In the genomic region with DNA sequence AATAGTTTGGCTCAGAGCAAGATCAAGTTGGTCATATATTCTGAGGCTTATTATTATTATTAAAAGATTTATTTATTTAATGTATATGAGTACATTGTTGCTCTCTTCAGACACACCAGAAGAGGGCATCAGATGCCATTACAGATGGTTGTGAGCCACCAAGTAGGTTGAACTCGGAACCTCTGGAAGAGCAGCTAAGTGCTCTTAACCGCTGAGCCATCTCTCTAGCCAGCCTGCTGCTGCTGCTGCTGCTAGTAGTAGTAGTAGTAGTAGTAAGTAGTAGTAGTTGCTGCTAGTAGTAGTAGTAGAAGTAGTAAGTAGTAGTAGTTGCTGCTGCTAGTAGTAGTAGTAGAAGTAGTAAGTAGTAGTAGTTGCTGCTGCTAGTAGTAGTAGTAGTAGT, we compare ENCODE assay signal across 8 mouse cellular contexts. TPM values are rescaled to one million over a fixed set of nuclear protein-coding genes. Genes with fewer than 3 reads are reported as not detected.
DNase-seq lines count a peak whose midpoint lies in the region; ATAC-seq and TF ChIP-seq lines count a peak whose summit lies in the region.
"Not testable (repeated sequence)": the region's sequence is repeated elsewhere in the genome, so short reads cannot be mapped to it uniquely, and the experiment has no call there.

No protein-coding gene starts in this region.

- peaks cover 0 to 16% of the 10 kb centered on the region in 2 experiments; a peak in 3 of 4 replicates for H3K4me1 ChIP-seq in MEL (ENCODE audit: control insufficient read depth in 1 of 2, insufficient read depth in 2 of 2, low read length in 2 of 2)
- H3K4me1 ChIP-seq in embryonic fibroblast, embryonic 13.5 days (ENCODE audit: control insufficient read depth, insufficient read depth, low read length); stomach, postnatal 0 days (replicated peaks; ENCODE audit: control insufficient read depth, insufficient read depth): not testable (repeated sequence)
- H3K4me1 ChIP-seq in heart, embryonic 10.5 days = peaks cover 26% of the 10 kb centered on the region
- H3K4me1 ChIP-seq in hindbrain, embryonic 15.5 days (replicated peaks) = peaks cover 28% of the 10 kb centered on the region
- peaks cover 37% of the 10 kb centered on the region for H3K4me1 ChIP-seq in liver, embryonic 16.5 days (ENCODE audit: control insufficient read depth, low read depth, low read length)
- peaks cover 21% of the 10 kb centered on the region for H3K4me1 ChIP-seq in midbrain, embryonic 15.5 days

- not testable (repeated sequence) for TF ChIP-seq CTCF in MEL (IDR thresholded peaks at IDR 0.05 in 2 of 3, conservative IDR thresholded peaks at IDR 0.05 in 1 of 3; ENCODE audit: control insufficient read depth in 1 of 3, insufficient read depth in 1 of 3, low read depth in 2 of 3, low read length in 3 of 3, poor library complexity in 1 of 3, severe bottlenecking in 1 of 3); embryonic fibroblast, embryonic 13.5 days (IDR thresholded peaks at IDR 0.05; ENCODE audit: borderline replicate concordance, insufficient read depth, low read length)
- peak; percentile 2; the same call in 1 of the 2 replicates for TF ChIP-seq CTCF in left cerebral cortex, adult 2 months (IDR thresholded peaks at IDR 0.05)
- TF ChIP-seq CTCF in stomach, postnatal 0 days (IDR thresholded peaks at IDR 0.05; ENCODE audit: low read depth) = peak; percentile 19

- peak overlapping the region; percentile 71 for H3K4me2 ChIP-seq in hindbrain, embryonic 15.5 days
- peak overlapping the region; percentile 85 for H3K4me2 ChIP-seq in liver, embryonic 16.5 days (ENCODE audit: low read depth, low read length)
- peak overlapping the region; percentile 90 for H3K4me2 ChIP-seq in midbrain, embryonic 15.5 days
- peak overlapping the region; percentile 79 for H3K4me2 ChIP-seq in stomach, postnatal 0 days (replicated peaks; ENCODE audit: low read depth)

- DNase-seq in MEL (ENCODE audit: low read depth, low spot score) = peak; percentile 70
- DNase-seq in heart, embryonic 10.5 days (ENCODE audit: low spot score); left cerebral cortex, adult 2 months (ENCODE audit: extremely low spot score in 1 of 2, low spot score in 2 of 2); stomach, postnatal 0 days (ENCODE audit: low spot score): not testable (repeated sequence)

- H3K4me3 ChIP-seq in MEL (ENCODE audit: control insufficient read depth in 1 of 2, insufficient read depth in 1 of 2, low read depth in 2 of 2, low read length in 2 of 2) = peak overlapping the region; percentile 9 to 28; a peak in 2 of 4 replicates
- H3K4me3 ChIP-seq in embryonic fibroblast, embryonic 13.5 days (ENCODE audit: insufficient read depth, low read length) = peak overlapping the region; percentile 89; the same call in 1 of the 2 replicates
- H3K4me3 ChIP-seq in heart, embryonic 10.5 days = peak overlapping the region; percentile 65
- peak overlapping the region; percentile 44 for H3K4me3 ChIP-seq in hindbrain, embryonic 15.5 days
- H3K4me3 ChIP-seq in left cerebral cortex, adult 2 months = not testable (repeated sequence)
- H3K4me3 ChIP-seq in liver, embryonic 16.5 days (ENCODE audit: low read depth, low read length) = peak overlapping the region; percentile 74
- peak overlapping the region; percentile 54 for H3K4me3 ChIP-seq in midbrain, embryonic 15.5 days
- H3K4me3 ChIP-seq in stomach, postnatal 0 days (ENCODE audit: low read depth, low read length) = peak overlapping the region; percentile 45

- H3K9ac ChIP-seq in MEL (ENCODE audit: control insufficient read depth, low read depth, low read length, poor library complexity, severe bottlenecking) = peak overlapping the region; percentile 40
- H3K9ac ChIP-seq in hindbrain, embryonic 15.5 days; midbrain, embryonic 15.5 days; stomach, postnatal 0 days (ENCODE audit: low read length): not testable (repeated sequence)
- peak overlapping the region; percentile 84 for H3K9ac ChIP-seq in liver, embryonic 16.5 days (ENCODE audit: low read depth, low read length)

- WGBS in heart, embryonic 10.5 days = 71% methylated on average over 2 of the region's 2 CpGs
- 80% methylated on average over 2 of the region's 2 CpGs for WGBS in hindbrain, embryonic 15.5 days
- 33% methylated on average over 2 of the region's 2 CpGs for WGBS in liver, embryonic 16.5 days (ENCODE audit: insufficient replicate concordance)
- WGBS in midbrain, embryonic 15.5 days = 83% methylated on average over 2 of the region's 2 CpGs
- 72% methylated on average over 2 of the region's 2 CpGs for WGBS in stomach, postnatal 0 days

- H3K9me3 ChIP-seq in MEL (replicated peaks; ENCODE audit: insufficient read depth, low read length); heart, embryonic 10.5 days; hindbrain, embryonic 15.5 days; liver, embryonic 16.5 days (replicated peaks; ENCODE audit: control insufficient read depth, low read length); midbrain, embryonic 15.5 days; stomach, postnatal 0 days (ENCODE audit: control insufficient read depth, low read length): not testable (repeated sequence)

- H3K27me3 ChIP-seq in MEL (ENCODE audit: control insufficient read depth in 1 of 2, insufficient read depth in 2 of 2, low read length in 2 of 2); heart, embryonic 10.5 days (ENCODE audit: insufficient read depth, poor library complexity, severe bottlenecking); hindbrain, embryonic 15.5 days; liver, embryonic 16.5 days (ENCODE audit: control insufficient read depth, insufficient read depth, low read depth, low read length); midbrain, embryonic 15.5 days (replicated peaks); stomach, postnatal 0 days (ENCODE audit: control insufficient read depth, insufficient read depth, low read length): not testable (repeated sequence)

- not testable (repeated sequence) for ATAC-seq in hindbrain, embryonic 15.5 days (ENCODE audit: low FRiP score, low read depth); liver, embryonic 16.5 days (ENCODE audit: low read depth); midbrain, embryonic 15.5 days (replicated peaks); stomach, postnatal 0 days (ENCODE audit: low FRiP score, low TSS enrichment)

- not testable (repeated sequence) for TF ChIP-seq POLR2A in MEL (IDR thresholded peaks at IDR 0.05; ENCODE audit: control insufficient read depth in 1 of 2, insufficient read depth in 1 of 2, low read depth in 1 of 2, low read length in 2 of 2, poor library complexity in 1 of 2); embryonic fibroblast, embryonic 13.5 days (IDR thresholded peaks at IDR 0.05; ENCODE audit: low read depth, low read length)

- H3K27ac ChIP-seq in MEL (ENCODE audit: control insufficient read depth, low read depth, low read length) = peak overlapping the region; percentile 58; the same call in 1 of the 2 replicates
- not testable (repeated sequence) for H3K27ac ChIP-seq in embryonic fibroblast, embryonic 13.5 days (ENCODE audit: insufficient read depth, low read length); left cerebral cortex, adult 2 months
- H3K27ac ChIP-seq in heart, embryonic 10.5 days = peak overlapping the region; percentile 94
- H3K27ac ChIP-seq in hindbrain, embryonic 15.5 days (replicated peaks) = peak overlapping the region; percentile 92
- H3K27ac ChIP-seq in liver, embryonic 16.5 days (ENCODE audit: low read length) = peak overlapping the region; percentile 100
- H3K27ac ChIP-seq in midbrain, embryonic 15.5 days = peak overlapping the region; percentile 86
- peak overlapping the region; percentile 93 for H3K27ac ChIP-seq in stomach, postnatal 0 days (replicated peaks)

- TF ChIP-seq EP300 in MEL (IDR thresholded peaks at IDR 0.05; ENCODE audit: low read depth in 1 of 2, low read length in 2 of 2); stomach, postnatal 0 days (optimal IDR thresholded peaks at IDR 0.05): not testable (repeated sequence)

- TF ChIP-seq RAD21 in MEL (IDR thresholded peaks at IDR 0.05; ENCODE audit: low read depth, low read length) = not testable (repeated sequence)

- peaks cover 0 to 17% of the 10 kb centered on the region in 2 experiments; a peak in 2 of 4 replicates for H3K36me3 ChIP-seq in MEL (ENCODE audit: control insufficient read depth in 1 of 2, insufficient read depth in 2 of 2, low read length in 2 of 2)
- not testable (repeated sequence) for H3K36me3 ChIP-seq in heart, embryonic 10.5 days; hindbrain, embryonic 15.5 days; liver, embryonic 16.5 days (ENCODE audit: control insufficient read depth, insufficient read depth); midbrain, embryonic 15.5 days (replicated peaks); stomach, postnatal 0 days (ENCODE audit: control insufficient read depth, insufficient read depth, low read length)

- intact Hi-C loops in left cerebral cortex, adult 2 months (cut with DNase I) = not testable (repeated sequence)

- H3K79me2 ChIP-seq in MEL (ENCODE audit: control insufficient read depth, insufficient read depth, low read length, poor library complexity) = peaks cover 24% of the 10 kb centered on the region

RNA-seq across cellular contexts. Expression of a gene that starts 3.2 kb away (rescaled TPM):
- total RNA-seq in MEL (2012; rRNA removed) = 124 and 130 TPM in 2 replicates
- polyA plus RNA-seq in MEL (2012; ENCODE audit: insufficient read depth in 1 of 2, insufficient read length in 2 of 2, low read depth in 1 of 2, low replicate concordance in 2 of 2, missing spikeins in 1 of 2) = 100 to 1,000 TPM in 1 of 2 experiments, 10 to 100 TPM in 1; 63.5 to 149 TPM
- polyA plus RNA-seq in embryonic fibroblast, embryonic 13.5 days (2011; ENCODE audit: insufficient read length, low read depth, missing spikeins) = 16.6 and 22.7 TPM in 2 replicates
- 30.9 and 35.6 TPM in 2 replicates for polyA plus RNA-seq in heart, embryonic 10.5 days (2016; fragmentation: Nextera tagmentation; extraction: Ambion mirVana)
- polyA plus RNA-seq in hindbrain, embryonic 15.5 days (2015; fragmentation: Nextera tagmentation; extraction: Ambion mirVana) = 17.6 and 19.0 TPM in 2 replicates
- 10 to 100 TPM; 20.1 to 24.7 TPM for total RNA-seq in left cerebral cortex, adult 2 months (2021)
- polyA plus RNA-seq in liver, embryonic 16.5 days (2015; fragmentation: Nextera tagmentation; extraction: Ambion mirVana) = 13.7 and 15.4 TPM in 2 replicates
- 16.9 and 18.7 TPM in 2 replicates for polyA plus RNA-seq in midbrain, embryonic 15.5 days (2015; fragmentation: Nextera tagmentation; extraction: Ambion mirVana)
- polyA plus RNA-seq in stomach, postnatal 0 days (2015; fragmentation: Nextera tagmentation; extraction: Ambion mirVana) = 7.4 and 8.0 TPM in 2 replicates

RNA-seq across cellular contexts. Expression of a gene that starts 4.3 kb away (rescaled TPM):
- 16.0 and 19.5 TPM in 2 replicates for total RNA-seq in MEL (2012; rRNA removed)
- polyA plus RNA-seq in MEL (2012; ENCODE audit: insufficient read depth in 1 of 2, insufficient read length in 2 of 2, low read depth in 1 of 2, low replicate concordance in 2 of 2, missing spikeins in 1 of 2) = 10 to 100 TPM in 1 of 2 experiments, not detected in 1; 59.1 TPM
- polyA plus RNA-seq in embryonic fibroblast, embryonic 13.5 days (2011; ENCODE audit: insufficient read length, low read depth, missing spikeins) = 43.2 and 44.2 TPM in 2 replicates
- polyA plus RNA-seq in heart, embryonic 10.5 days (2016; fragmentation: Nextera tagmentation; extraction: Ambion mirVana) = 69.0 and 76.7 TPM in 2 replicates
- 56.4 and 71.2 TPM in 2 replicates for polyA plus RNA-seq in hindbrain, embryonic 15.5 days (2015; fragmentation: Nextera tagmentation; extraction: Ambion mirVana)
- 10 to 100 TPM; 38.7 to 39.8 TPM for total RNA-seq in left cerebral cortex, adult 2 months (2021)
- 17.2 and 23.0 TPM in 2 replicates for polyA plus RNA-seq in liver, embryonic 16.5 days (2015; fragmentation: Nextera tagmentation; extraction: Ambion mirVana)
- 67.0 and 73.5 TPM in 2 replicates for polyA plus RNA-seq in midbrain, embryonic 15.5 days (2015; fragmentation: Nextera tagmentation; extraction: Ambion mirVana)
- 11.1 and 11.5 TPM in 2 replicates for polyA plus RNA-seq in stomach, postnatal 0 days (2015; fragmentation: Nextera tagmentation; extraction: Ambion mirVana)

RNA-seq across cellular contexts. Expression of a gene that starts 34.0 kb away (rescaled TPM):
- total RNA-seq in MEL (2012; rRNA removed) = 120 and 124 TPM in 2 replicates
- 100 to 1,000 TPM; 159 to 170 TPM for polyA plus RNA-seq in MEL (2012; ENCODE audit: insufficient read depth in 1 of 2, insufficient read length in 2 of 2, low read depth in 1 of 2, low replicate concordance in 2 of 2, missing spikeins in 1 of 2)
- 31.5 and 44.0 TPM in 2 replicates for polyA plus RNA-seq in embryonic fibroblast, embryonic 13.5 days (2011; ENCODE audit: insufficient read length, low read depth, missing spikeins)
- polyA plus RNA-seq in heart, embryonic 10.5 days (2016; fragmentation: Nextera tagmentation; extraction: Ambion mirVana) = 110 and 147 TPM in 2 replicates
- polyA plus RNA-seq in hindbrain, embryonic 15.5 days (2015; fragmentation: Nextera tagmentation; extraction: Ambion mirVana) = 28.6 and 36.1 TPM in 2 replicates
- total RNA-seq in left cerebral cortex, adult 2 months (2021) = under 1 TPM; 0.25 to 0.30 TPM
- polyA plus RNA-seq in liver, embryonic 16.5 days (2015; fragmentation: Nextera tagmentation; extraction: Ambion mirVana) = 101 and 107 TPM in 2 replicates
- 17.7 and 23.9 TPM in 2 replicates for polyA plus RNA-seq in midbrain, embryonic 15.5 days (2015; fragmentation: Nextera tagmentation; extraction: Ambion mirVana)
- polyA plus RNA-seq in stomach, postnatal 0 days (2015; fragmentation: Nextera tagmentation; extraction: Ambion mirVana) = 24.7 and 34.0 TPM in 2 replicates

RNA-seq across cellular contexts. Expression of a gene that starts 36.5 kb away (rescaled TPM):
- 182 and 207 TPM in 2 replicates for total RNA-seq in MEL (2012; rRNA removed)
- 100 to 1,000 TPM in 1 of 2 experiments, not detected in 1; 159 TPM for polyA plus RNA-seq in MEL (2012; ENCODE audit: insufficient read depth in 1 of 2, insufficient read length in 2 of 2, low read depth in 1 of 2, low replicate concordance in 2 of 2, missing spikeins in 1 of 2)
- 35.4 and 38.2 TPM in 2 replicates for polyA plus RNA-seq in embryonic fibroblast, embryonic 13.5 days (2011; ENCODE audit: insufficient read length, low read depth, missing spikeins)
- 79.6 and 82.1 TPM in 2 replicates for polyA plus RNA-seq in heart, embryonic 10.5 days (2016; fragmentation: Nextera tagmentation; extraction: Ambion mirVana)
- polyA plus RNA-seq in hindbrain, embryonic 15.5 days (2015; fragmentation: Nextera tagmentation; extraction: Ambion mirVana) = 29.8 and 34.3 TPM in 2 replicates
- total RNA-seq in left cerebral cortex, adult 2 months (2021) = 10 to 100 TPM; 15.7 to 17.0 TPM
- 16.3 and 19.3 TPM in 2 replicates for polyA plus RNA-seq in liver, embryonic 16.5 days (2015; fragmentation: Nextera tagmentation; extraction: Ambion mirVana)
- polyA plus RNA-seq in midbrain, embryonic 15.5 days (2015; fragmentation: Nextera tagmentation; extraction: Ambion mirVana) = 22.0 and 22.7 TPM in 2 replicates
- 34.8 and 35.1 TPM in 2 replicates for polyA plus RNA-seq in stomach, postnatal 0 days (2015; fragmentation: Nextera tagmentation; extraction: Ambion mirVana)

RNA-seq across cellular contexts. Expression of a gene that starts 43.5 kb away (rescaled TPM):
- 3.3 and 4.9 TPM in 2 replicates for total RNA-seq in MEL (2012; rRNA removed)
- polyA plus RNA-seq in MEL (2012; ENCODE audit: insufficient read depth in 1 of 2, insufficient read length in 2 of 2, low read depth in 1 of 2, low replicate concordance in 2 of 2, missing spikeins in 1 of 2) = 1 to 10 TPM in 1 of 2 experiments, not detected in 1; 3.3 TPM
- polyA plus RNA-seq in embryonic fibroblast, embryonic 13.5 days (2011; ENCODE audit: insufficient read length, low read depth, missing spikeins) = 4.9 and 5.7 TPM in 2 replicates
- polyA plus RNA-seq in heart, embryonic 10.5 days (2016; fragmentation: Nextera tagmentation; extraction: Ambion mirVana) = 1.2 and 1.5 TPM in 2 replicates
- polyA plus RNA-seq in hindbrain, embryonic 15.5 days (2015; fragmentation: Nextera tagmentation; extraction: Ambion mirVana) = 1.7 and 2.1 TPM in 2 replicates
- total RNA-seq in left cerebral cortex, adult 2 months (2021) = 1 to 10 TPM; 5.0 to 5.2 TPM
- polyA plus RNA-seq in liver, embryonic 16.5 days (2015; fragmentation: Nextera tagmentation; extraction: Ambion mirVana) = 0.37 and 0.80 TPM in 2 replicates
- polyA plus RNA-seq in midbrain, embryonic 15.5 days (2015; fragmentation: Nextera tagmentation; extraction: Ambion mirVana) = 1.3 and 1.6 TPM in 2 replicates
- 4.9 and 5.8 TPM in 2 replicates for polyA plus RNA-seq in stomach, postnatal 0 days (2015; fragmentation: Nextera tagmentation; extraction: Ambion mirVana)
